Mouse (Mus musculus): ENCODE measurements around the gene Cxcl14. TPM values are rescaled to one million over a fixed set of nuclear protein-coding genes. Genes with fewer than 3 reads are reported as not detected.

Cxcl14 gene
- polyA plus RNA-seq, 1 experiment from 2014 or later: 0.59 TPM

GRCm38 (mm10) chr13:56267396-56267795 lies 29.0 kb downstream of the Cxcl14 start:
- no peak overlapping the region for H3K9ac ChIP-seq (ENCODE audit: low read length)
- H3K27me3 ChIP-seq (ENCODE audit: control insufficient read depth, insufficient read depth, low read length): peaks cover 23% of the 10 kb centered on the region
- no peak overlapping the region for H3K27ac ChIP-seq (replicated peaks in 1 of 2; ENCODE audit: control insufficient read depth in 1 of 2, insufficient read depth in 1 of 2, low read depth in 2 of 2, low read length in 2 of 2)
- peaks cover 8% of the 10 kb centered on the region for H3K9me3 ChIP-seq (ENCODE audit: control insufficient read depth, low read length)
- no peak overlapping the region for H3K4me2 ChIP-seq (ENCODE audit: low read length)
- no peaks in the 10 kb centered on the region for H3K4me1 ChIP-seq (ENCODE audit: control insufficient read depth in 2 of 2, insufficient read depth in 2 of 2, low read length in 2 of 2)
- no peaks in the 10 kb centered on the region for H3K36me3 ChIP-seq (ENCODE audit: control insufficient read depth, insufficient read depth, low read length)
- H3K4me3 ChIP-seq (ENCODE audit: control insufficient read depth in 1 of 2, insufficient read depth in 1 of 2, low read depth in 1 of 2, low read length in 2 of 2): no peak overlapping the region
- ATAC-seq (ENCODE audit: insufficient number of reproducible peaks, insufficient read depth, low FRiP score, low read depth): no peak
- WGBS: 70% methylated on average over 4 of the region's 4 CpGs

- no peak overlapping the region for H3K4me2 ChIP-seq (ENCODE audit: low read length)
- WGBS: 38% methylated on average over 8 of the region's 8 CpGs
- ATAC-seq (ENCODE audit: insufficient number of reproducible peaks, insufficient read depth, low FRiP score, low read depth): no peak
- H3K36me3 ChIP-seq (ENCODE audit: control insufficient read depth, insufficient read depth, low read length): no peaks in the 10 kb centered on the region
- H3K4me3 ChIP-seq (ENCODE audit: control insufficient read depth in 1 of 2, insufficient read depth in 1 of 2, low read depth in 1 of 2, low read length in 2 of 2): no peak overlapping the region
- peaks cover 33% of the 10 kb centered on the region for H3K27me3 ChIP-seq (ENCODE audit: control insufficient read depth, insufficient read depth, low read length)
- H3K4me1 ChIP-seq (ENCODE audit: control insufficient read depth in 2 of 2, insufficient read depth in 2 of 2, low read length in 2 of 2): no peaks in the 10 kb centered on the region
- H3K27ac ChIP-seq (replicated peaks in 1 of 2; ENCODE audit: control insufficient read depth in 1 of 2, insufficient read depth in 1 of 2, low read depth in 2 of 2, low read length in 2 of 2): no peak overlapping the region
- peaks cover 3% of the 10 kb centered on the region for H3K9me3 ChIP-seq (ENCODE audit: control insufficient read depth, low read length)
- no peak overlapping the region for H3K9ac ChIP-seq (ENCODE audit: low read length)
These were observed 29.9 kb downstream of the Cxcl14 start for GRCm38 (mm10) chr13:56266435-56266834.

- WGBS: 62% methylated on average over 5 of the region's 5 CpGs
- Histone ChIP-seq H3K4me2 (ENCODE audit: low read length) (no peak overlapping the region), H3K4me3 (ENCODE audit: control insufficient read depth in 1 of 2, insufficient read depth in 1 of 2, low read depth in 1 of 2, low read length in 2 of 2) (no peak overlapping the region), H3K27me3 (ENCODE audit: control insufficient read depth, insufficient read depth, low read length) (peaks cover 41% of the 10 kb centered on the region), H3K4me1 (ENCODE audit: control insufficient read depth in 2 of 2, insufficient read depth in 2 of 2, low read length in 2 of 2) (no peaks in the 10 kb centered on the region), H3K27ac (replicated peaks in 1 of 2; ENCODE audit: control insufficient read depth in 1 of 2, insufficient read depth in 1 of 2, low read depth in 2 of 2, low read length in 2 of 2) (no peak overlapping the region), H3K9me3 (ENCODE audit: control insufficient read depth, low read length) (no peaks in the 10 kb centered on the region), H3K36me3 (ENCODE audit: control insufficient read depth, insufficient read depth, low read length) (no peaks in the 10 kb centered on the region), H3K9ac (ENCODE audit: low read length) (no peak overlapping the region)
- ATAC-seq (ENCODE audit: insufficient number of reproducible peaks, insufficient read depth, low FRiP score, low read depth): no peak
These were observed 30.7 kb downstream of the Cxcl14 start for GRCm38 (mm10) chr13:56265661-56266060.

GRCm38 (mm10) chr13:56262269-56262668 lies 34.1 kb downstream of the Cxcl14 start:
- H3K9ac ChIP-seq (ENCODE audit: low read length): no peak overlapping the region
- H3K4me2 ChIP-seq (ENCODE audit: low read length): no peak overlapping the region
- WGBS: 46% methylated on average over 4 of the region's 4 CpGs
- ATAC-seq (ENCODE audit: insufficient number of reproducible peaks, insufficient read depth, low FRiP score, low read depth): 0 out of 2 replicates have a peak, but pooled peaks have one; percentile 10
- H3K27me3 ChIP-seq (ENCODE audit: control insufficient read depth, insufficient read depth, low read length): peaks cover 71% of the 10 kb centered on the region
- no peak overlapping the region for H3K27ac ChIP-seq (replicated peaks in 1 of 2; ENCODE audit: control insufficient read depth in 1 of 2, insufficient read depth in 1 of 2, low read depth in 2 of 2, low read length in 2 of 2)
- peaks cover 0 to 7% of the 10 kb centered on the region in 2 experiments; a peak in 2 of 4 replicates for H3K4me1 ChIP-seq (ENCODE audit: control insufficient read depth in 2 of 2, insufficient read depth in 2 of 2, low read length in 2 of 2)
- no peaks in the 10 kb centered on the region for H3K36me3 ChIP-seq (ENCODE audit: control insufficient read depth, insufficient read depth, low read length)
- H3K9me3 ChIP-seq (ENCODE audit: control insufficient read depth, low read length): no peaks in the 10 kb centered on the region
- no peak overlapping the region for H3K4me3 ChIP-seq (ENCODE audit: control insufficient read depth in 1 of 2, insufficient read depth in 1 of 2, low read depth in 1 of 2, low read length in 2 of 2)

- WGBS: 5% methylated on average over 17 of the region's 17 CpGs
- Histone ChIP-seq H3K36me3 (ENCODE audit: control insufficient read depth, insufficient read depth, low read length) (no peaks in the 10 kb centered on the region), H3K9me3 (ENCODE audit: control insufficient read depth, low read length) (no peaks in the 10 kb centered on the region), H3K9ac (ENCODE audit: low read length) (no peak overlapping the region), H3K4me2 (ENCODE audit: low read length) (no peak overlapping the region), H3K27ac (replicated peaks in 1 of 2; ENCODE audit: control insufficient read depth in 1 of 2, insufficient read depth in 1 of 2, low read depth in 2 of 2, low read length in 2 of 2) (no peak overlapping the region), H3K4me3 (ENCODE audit: control insufficient read depth in 1 of 2, insufficient read depth in 1 of 2, low read depth in 1 of 2, low read length in 2 of 2) (no peak overlapping the region), H3K27me3 (ENCODE audit: control insufficient read depth, insufficient read depth, low read length) (peaks cover 86% of the 10 kb centered on the region), H3K4me1 (ENCODE audit: control insufficient read depth in 2 of 2, insufficient read depth in 2 of 2, low read length in 2 of 2) (peaks cover 0 to 7% of the 10 kb centered on the region in 2 experiments; a peak in 2 of 4 replicates)
- no peak for ATAC-seq (ENCODE audit: insufficient number of reproducible peaks, insufficient read depth, low FRiP score, low read depth)
These were observed 36.0 kb downstream of the Cxcl14 start for GRCm38 (mm10) chr13:56260344-56260780.

- Histone ChIP-seq H3K36me3 (ENCODE audit: control insufficient read depth, insufficient read depth, low read length) (no peaks in the 10 kb centered on the region), H3K4me1 (ENCODE audit: control insufficient read depth in 2 of 2, insufficient read depth in 2 of 2, low read length in 2 of 2) (peaks cover 0 to 7% of the 10 kb centered on the region in 2 experiments; a peak in 2 of 4 replicates), H3K9ac (ENCODE audit: low read length) (no peak overlapping the region), H3K27me3 (ENCODE audit: control insufficient read depth, insufficient read depth, low read length) (peaks cover 90% of the 10 kb centered on the region), H3K4me2 (ENCODE audit: low read length) (no peak overlapping the region), H3K9me3 (ENCODE audit: control insufficient read depth, low read length) (no peaks in the 10 kb centered on the region), H3K27ac (replicated peaks in 1 of 2; ENCODE audit: control insufficient read depth in 1 of 2, insufficient read depth in 1 of 2, low read depth in 2 of 2, low read length in 2 of 2) (no peak overlapping the region), H3K4me3 (ENCODE audit: control insufficient read depth in 1 of 2, insufficient read depth in 1 of 2, low read depth in 1 of 2, low read length in 2 of 2) (no peak overlapping the region)
- no peak for ATAC-seq (ENCODE audit: insufficient number of reproducible peaks, insufficient read depth, low FRiP score, low read depth)
- 7% methylated on average over 5 of the region's 5 CpGs for WGBS
These were observed 36.5 kb downstream of the Cxcl14 start for GRCm38 (mm10) chr13:56259926-56260250.

GRCm38 (mm10) chr13:56259021-56259925 lies 37.1 kb downstream of the Cxcl14 start:
- peak overlapping the region; percentile 11 to 31 for H3K4me3 ChIP-seq (ENCODE audit: control insufficient read depth in 1 of 2, insufficient read depth in 1 of 2, low read depth in 1 of 2, low read length in 2 of 2)
- no peaks in the 10 kb centered on the region for H3K9me3 ChIP-seq (ENCODE audit: control insufficient read depth, low read length)
- H3K9ac ChIP-seq (ENCODE audit: low read length): no peak overlapping the region
- no peak overlapping the region for H3K27ac ChIP-seq (replicated peaks in 1 of 2; ENCODE audit: control insufficient read depth in 1 of 2, insufficient read depth in 1 of 2, low read depth in 2 of 2, low read length in 2 of 2)
- no peaks in the 10 kb centered on the region for H3K36me3 ChIP-seq (ENCODE audit: control insufficient read depth, insufficient read depth, low read length)
- H3K4me2 ChIP-seq (ENCODE audit: low read length): peak overlapping the region; percentile 54
- WGBS: 2% methylated on average over 50 of the region's 55 CpGs
- peaks cover 0 to 7% of the 10 kb centered on the region in 2 experiments; a peak in 2 of 4 replicates for H3K4me1 ChIP-seq (ENCODE audit: control insufficient read depth in 2 of 2, insufficient read depth in 2 of 2, low read length in 2 of 2)
- H3K27me3 ChIP-seq (ENCODE audit: control insufficient read depth, insufficient read depth, low read length): peaks cover 96% of the 10 kb centered on the region
- ATAC-seq (ENCODE audit: insufficient number of reproducible peaks, insufficient read depth, low FRiP score, low read depth): no peak
